Mouse (Mus musculus) erythroblast, embryonic 14.5 days (primary cell): ENCODE measurements around the gene Haus6.
"Not testable (repeated sequence)": the region's sequence is repeated elsewhere in the genome, so short reads cannot be mapped to it uniquely, and the experiment has no call there.

Source experiments
- GATA1 ChIP-seq: IDR thresholded peaks from 2 replicates; pipeline ENCODE4 v1.6.1; 2012; ENCODE audit warnings: low read length, inconsistent platforms, mixed read lengths
- TAL1 ChIP-seq: IDR thresholded peaks from 3 replicates; pipeline ENCODE4 v1.6.1; 2012; ENCODE audit warnings: low read length, inconsistent platforms, mixed read lengths

- TF ChIP-seq TAL1, GATA1: not testable (repeated sequence)
These were observed 14.6 kb upstream of the Haus6 start for GRCm38 (mm10) chr4:86626496-86626895.
